Mouse (Mus musculus): ENCODE data around the gene Dip2c.

The Dip2c gene

GRCm38 (mm10) chr13:9667954-9668496 is 391.7 kb downstream of the Dip2c start:
- DNase-seq (ENCODE audit: low spot score in 2 of 2): no peak

- no peak for DNase-seq (ENCODE audit: low spot score in 2 of 2)
These were observed 392.9 kb downstream of the Dip2c start for GRCm38 (mm10) chr13:9669246-9669645.

DNA sequence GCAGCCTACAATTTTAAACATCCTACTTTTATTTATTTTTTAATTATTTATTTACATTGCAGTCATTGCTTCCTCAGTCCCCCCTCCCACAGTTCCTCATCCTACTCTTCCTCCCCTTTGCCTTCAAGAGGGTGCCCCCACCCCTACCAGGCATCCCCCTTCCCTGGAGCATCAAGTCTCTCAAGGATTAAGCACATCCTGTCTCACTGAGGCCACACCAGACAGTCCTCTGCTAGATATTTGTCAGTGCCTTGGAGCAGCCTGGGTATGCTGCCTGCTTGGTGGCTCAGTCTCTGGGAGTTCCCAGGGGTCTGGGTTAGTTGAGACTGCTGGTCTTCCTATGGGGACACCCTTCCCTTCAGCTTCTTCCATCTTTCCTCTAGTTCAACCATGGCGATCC is 397.8 kb downstream of the Dip2c start:
- no peak for DNase-seq (ENCODE audit: low spot score in 2 of 2)

- no peak for DNase-seq (ENCODE audit: low spot score in 2 of 2)
These were observed 405.2 kb downstream of the Dip2c start for GRCm38 (mm10) chr13:9681492-9681891.

GRCm38 (mm10) chr13:9683280-9683679 is 407.0 kb downstream of the Dip2c start:
- no peak for DNase-seq (ENCODE audit: low spot score in 2 of 2)

- no peak for DNase-seq (ENCODE audit: low spot score in 2 of 2)
These were observed 408.0 kb downstream of the Dip2c start for GRCm38 (mm10) chr13:9684153-9684923.

DNA sequence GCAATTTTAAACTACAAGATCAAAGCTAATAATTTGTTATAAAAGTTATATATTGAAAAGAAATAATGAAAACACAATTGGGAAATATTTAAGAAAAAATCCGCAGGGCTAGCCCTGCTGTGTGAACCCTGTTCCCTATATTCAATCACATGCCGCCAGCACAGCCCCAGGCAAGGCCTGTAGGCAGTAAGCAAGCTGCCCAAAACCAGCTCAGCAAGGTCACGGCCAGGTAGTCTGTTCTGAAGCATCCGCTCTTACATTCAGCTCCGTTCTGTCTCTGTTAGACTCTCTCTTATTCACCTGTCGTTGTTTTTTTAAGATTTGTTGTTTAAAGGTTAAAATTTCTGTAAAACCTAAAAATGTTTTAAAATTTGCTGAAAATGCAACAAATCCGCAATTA is 409.9 kb downstream of the Dip2c start:
- no peak for DNase-seq (ENCODE audit: low spot score in 2 of 2)

GRCm38 (mm10) chr13:9686765-9687164 is 410.4 kb downstream of the Dip2c start:
- DNase-seq (ENCODE audit: low spot score in 2 of 2): no peak

DNA sequence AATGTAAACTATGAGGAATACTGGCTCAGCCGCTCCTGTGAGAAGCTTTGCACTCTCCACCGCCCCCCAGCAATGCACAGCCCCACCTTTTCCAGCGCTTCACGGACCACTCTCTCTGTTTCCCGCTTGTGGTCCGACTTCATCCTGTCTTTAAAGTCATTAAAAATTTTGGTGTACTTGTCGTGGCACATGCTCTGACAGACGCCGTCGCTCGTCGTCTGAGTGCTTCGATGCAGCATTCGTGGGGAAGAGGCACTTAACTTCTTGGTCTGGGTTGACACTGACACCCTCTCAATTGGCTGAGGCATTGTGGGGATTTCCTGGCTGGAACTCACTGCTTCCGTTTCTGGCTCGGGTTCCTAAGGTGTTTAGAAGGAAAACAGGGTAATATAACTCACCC is 413.0 kb downstream of the Dip2c start:
- no peak for DNase-seq (ENCODE audit: low spot score in 2 of 2)

DNA sequence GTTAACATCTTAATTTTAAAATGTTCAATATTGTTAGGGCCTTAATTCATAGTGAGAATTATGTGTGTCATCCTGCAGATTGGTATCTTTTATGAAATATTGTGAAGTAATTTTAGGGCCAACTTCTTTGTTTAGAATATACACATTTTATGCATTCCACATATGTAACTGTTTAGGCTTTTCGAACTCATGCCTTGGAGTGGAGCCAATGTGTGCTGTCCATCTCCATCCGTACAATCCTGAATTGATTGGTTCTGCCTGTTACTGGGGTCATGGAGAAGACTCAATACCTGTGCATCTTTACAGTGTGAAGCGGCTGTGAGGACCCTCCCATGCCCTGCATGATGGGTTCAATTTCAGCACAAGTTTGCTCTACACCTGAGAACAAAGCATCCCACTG is 416.5 kb downstream of the Dip2c start:
- no peak for DNase-seq (ENCODE audit: low spot score in 2 of 2)

DNA sequence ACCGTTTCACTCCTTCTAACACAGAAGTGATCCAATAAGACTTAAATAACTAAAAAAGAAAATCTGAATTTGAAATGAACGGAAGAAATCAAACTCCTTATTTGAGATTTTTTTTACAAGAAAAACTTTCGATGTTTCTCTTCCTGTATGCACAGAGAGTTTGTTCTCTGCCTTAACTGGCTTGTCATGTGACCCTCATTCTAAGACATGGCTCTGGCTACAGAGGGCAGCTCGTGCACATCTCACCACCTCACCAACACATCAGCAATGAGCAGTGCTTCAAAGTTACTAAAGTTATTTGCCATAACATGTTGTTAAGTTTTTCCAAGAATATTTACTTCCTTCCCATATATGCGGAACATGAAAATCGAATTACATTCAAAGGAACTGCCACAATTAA is 418.3 kb downstream of the Dip2c start:
- DNase-seq (ENCODE audit: low spot score in 2 of 2): no peak

DNA sequence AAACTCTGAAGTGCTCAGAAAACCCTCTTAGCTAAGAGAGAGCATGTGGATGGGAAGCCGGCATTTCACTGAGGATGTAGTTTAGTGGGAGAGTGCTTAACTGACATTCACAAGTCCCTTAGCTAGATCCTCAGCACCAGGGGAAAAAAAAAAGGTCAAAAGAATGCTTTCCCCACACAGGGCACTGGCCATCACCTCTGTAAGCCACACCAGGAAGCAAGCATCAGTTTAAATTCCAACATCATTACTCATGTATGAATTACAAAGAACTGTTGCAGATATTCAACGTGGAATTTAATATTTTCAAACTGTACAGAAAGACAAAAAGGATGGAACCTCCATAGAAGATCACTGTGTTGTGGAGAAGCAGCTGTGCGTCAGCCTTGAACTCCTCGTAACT is 419.1 kb downstream of the Dip2c start:
- no peak for DNase-seq (ENCODE audit: low spot score in 2 of 2)

DNA sequence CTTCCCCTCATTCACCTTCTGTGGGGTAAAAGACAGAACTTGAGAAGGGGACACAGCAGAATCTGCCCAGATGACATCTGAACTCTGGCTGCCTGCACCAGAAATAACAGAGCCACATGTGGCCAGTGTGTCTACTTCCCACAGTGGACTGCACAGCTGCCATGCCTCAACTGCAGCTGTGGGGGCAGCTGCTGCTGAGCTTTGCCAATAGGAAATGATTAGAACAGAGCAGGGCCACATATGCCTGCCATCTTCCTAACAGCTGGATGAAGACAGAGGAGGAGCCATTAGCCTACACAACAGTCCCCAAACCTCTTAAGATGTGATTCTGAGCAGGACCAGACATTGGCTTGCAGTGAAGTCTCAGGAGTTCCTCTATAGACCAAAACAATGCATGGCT is 419.5 kb downstream of the Dip2c start:
- no peak for DNase-seq (ENCODE audit: low spot score in 2 of 2)

GRCm38 (mm10) chr13:9697340-9697739 is 421.0 kb downstream of the Dip2c start:
- DNase-seq (ENCODE audit: low spot score in 2 of 2): no peak

GRCm38 (mm10) chr13:9702615-9703235 is 426.4 kb downstream of the Dip2c start:
- no peak for DNase-seq (ENCODE audit: low spot score in 2 of 2)

- DNase-seq (ENCODE audit: low spot score in 2 of 2): no peak
These were observed 430.4 kb downstream of the Dip2c start for GRCm38 (mm10) chr13:9706720-9707119.

DNA sequence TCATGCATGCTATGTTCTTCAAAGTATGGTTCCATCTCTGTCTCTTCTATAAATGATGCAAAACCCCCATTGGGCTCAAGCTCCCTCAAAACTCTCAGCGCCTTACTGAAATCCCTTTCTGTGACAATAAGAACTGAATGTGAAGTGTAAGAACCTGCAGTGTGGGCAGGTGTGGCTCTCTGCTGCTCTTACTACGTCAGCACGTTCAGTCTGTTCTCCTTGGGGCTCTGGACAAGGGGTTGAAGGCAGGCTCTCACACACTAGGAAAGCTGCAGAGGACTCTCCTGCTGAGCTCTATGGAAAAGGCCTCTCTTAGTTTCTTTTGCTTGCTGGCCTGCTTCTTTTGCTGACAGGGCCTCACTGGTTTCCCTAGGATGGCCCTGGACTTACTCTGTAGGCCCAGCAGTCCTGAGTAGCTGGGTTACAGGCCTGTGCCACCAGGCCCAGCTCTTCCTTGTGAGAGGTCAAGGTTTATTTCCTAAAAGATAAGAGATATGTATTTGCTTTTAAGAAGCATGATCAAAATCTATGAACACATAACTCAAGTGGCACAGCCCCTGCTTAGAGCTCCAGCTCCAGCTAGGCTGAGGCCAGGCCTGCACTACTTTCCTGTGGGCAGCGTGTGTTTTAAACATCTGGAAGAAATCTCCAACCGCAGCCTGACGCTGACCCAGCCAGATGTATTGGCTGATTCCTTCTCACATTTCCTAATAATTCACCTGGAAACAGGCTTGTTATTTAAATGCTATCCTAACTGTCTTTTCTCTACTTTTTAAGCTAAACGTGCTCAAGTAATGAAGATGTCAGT is 432.3 kb downstream of the Dip2c start:
- no peak for DNase-seq (ENCODE audit: low spot score in 2 of 2)

DNA sequence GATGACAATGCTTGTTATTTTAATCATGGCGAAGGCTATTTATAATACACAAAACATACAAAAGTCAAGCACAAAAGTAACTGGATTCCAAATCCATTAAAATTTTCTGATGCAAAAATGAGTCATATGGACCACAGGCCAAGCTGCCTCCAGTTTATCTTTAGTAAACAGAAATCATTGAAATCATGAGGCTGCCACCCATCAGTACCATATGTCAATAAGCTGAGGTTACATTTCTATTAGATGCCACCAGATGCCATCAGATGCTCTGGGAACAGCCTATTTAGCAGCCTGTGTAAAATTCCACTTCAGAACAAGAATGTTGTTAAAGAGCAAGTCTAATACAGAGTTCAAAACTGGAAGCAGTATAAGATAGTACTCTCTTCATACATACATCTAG is 436.1 kb downstream of the Dip2c start:
- no peak for DNase-seq (ENCODE audit: low spot score in 2 of 2)

- no peak for DNase-seq (ENCODE audit: low spot score in 2 of 2)
These were observed 436.6 kb downstream of the Dip2c start for GRCm38 (mm10) chr13:9712971-9713370.

GRCm38 (mm10) chr13:9713462-9714134 is 437.3 kb downstream of the Dip2c start:
- no peak for DNase-seq (ENCODE audit: low spot score in 2 of 2)

DNA sequence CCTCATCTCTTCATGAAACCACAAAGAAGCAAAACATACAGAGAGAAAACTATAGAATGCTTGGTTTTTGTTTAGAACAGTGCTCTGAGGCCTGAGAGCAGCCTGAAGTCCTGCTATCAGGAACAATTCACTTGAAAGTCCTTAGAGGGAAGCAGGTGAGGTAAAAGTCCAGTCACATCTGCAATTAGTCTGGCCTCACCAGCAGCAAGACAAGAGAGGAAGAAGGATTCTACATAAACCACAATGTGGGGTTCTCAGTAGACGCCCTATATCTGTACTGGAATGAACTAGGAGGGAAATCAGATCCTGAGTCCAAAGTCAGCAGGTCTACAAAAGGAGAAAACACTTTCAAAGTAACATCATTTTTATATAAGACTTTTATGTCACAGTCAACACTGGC is 438.9 kb downstream of the Dip2c start:
- DNase-seq (ENCODE audit: low spot score in 2 of 2): no peak

Data from spleen, postnatal 10 days (tissue).